Mouse (Mus musculus): ENCODE measurements around the gene Trappc2l. TPM values are rescaled to one million over a fixed set of nuclear protein-coding genes. Genes with fewer than 3 reads are reported as not detected.

Trappc2l gene
- polyA plus RNA-seq, 1 experiment from 2014 or later = 48.0 TPM

- no peak overlapping the region for H3K4me2 ChIP-seq (ENCODE audit: low read depth, low read length)
- ATAC-seq (ENCODE audit: low read depth) = no peak
- H3K36me3 ChIP-seq (ENCODE audit: control insufficient read depth, insufficient read depth, low read length) = no peaks in the 10 kb centered on the region
- H3K4me3 ChIP-seq (ENCODE audit: low read length) = no peak overlapping the region
- whole genome bisulfite sequencing = 73% methylated on average over 19 of the region's 19 CpGs
- H3K9me3 ChIP-seq (ENCODE audit: control insufficient read depth, low read length) = no peaks in the 10 kb centered on the region
- H3K4me1 ChIP-seq (replicated peaks; ENCODE audit: control insufficient read depth, insufficient read depth, low read length) = no peaks in the 10 kb centered on the region
- H3K27me3 ChIP-seq (ENCODE audit: control insufficient read depth, insufficient read depth, low read depth, low read length) = no peaks in the 10 kb centered on the region
- no peak overlapping the region for H3K9ac ChIP-seq (ENCODE audit: low read length)
- no peak overlapping the region for H3K27ac ChIP-seq (ENCODE audit: low read length)
These were observed 17.5 kb upstream of the Trappc2l start for GRCm38 (mm10) chr8:122593783-122594507.

- 41% methylated on average over 4 of the region's 4 CpGs for WGBS
- Histone ChIP-seq H3K36me3 (ENCODE audit: control insufficient read depth, insufficient read depth, low read length) (no peaks in the 10 kb centered on the region), H3K27me3 (ENCODE audit: control insufficient read depth, insufficient read depth, low read depth, low read length) (no peaks in the 10 kb centered on the region), H3K4me1 (replicated peaks; ENCODE audit: control insufficient read depth, insufficient read depth, low read length) (no peaks in the 10 kb centered on the region), H3K4me3 (ENCODE audit: low read length) (no peak overlapping the region), H3K4me2 (ENCODE audit: low read depth, low read length) (no peak overlapping the region), H3K9ac (ENCODE audit: low read length) (no peak overlapping the region), H3K9me3 (ENCODE audit: control insufficient read depth, low read length) (no peaks in the 10 kb centered on the region), H3K27ac (ENCODE audit: low read length) (no peak overlapping the region)
- ATAC-seq (ENCODE audit: low read depth) = no peak
These were observed 15.4 kb upstream of the Trappc2l start for GRCm38 (mm10) chr8:122596031-122596430.

- Histone ChIP-seq H3K27me3 (ENCODE audit: control insufficient read depth, insufficient read depth, low read depth, low read length) (no peaks in the 10 kb centered on the region), H3K4me1 (replicated peaks; ENCODE audit: control insufficient read depth, insufficient read depth, low read length) (no peaks in the 10 kb centered on the region), H3K4me3 (ENCODE audit: low read length) (no peak overlapping the region), H3K4me2 (ENCODE audit: low read depth, low read length) (no peak overlapping the region), H3K9ac (ENCODE audit: low read length) (no peak overlapping the region), H3K27ac (ENCODE audit: low read length) (no peak overlapping the region), H3K36me3 (ENCODE audit: control insufficient read depth, insufficient read depth, low read length) (no peaks in the 10 kb centered on the region), H3K9me3 (ENCODE audit: control insufficient read depth, low read length) (no peaks in the 10 kb centered on the region)
- WGBS = 89% methylated on average over 9 of the region's 9 CpGs
- no peak for ATAC-seq (ENCODE audit: low read depth)
These were observed 10.8 kb upstream of the Trappc2l start for GRCm38 (mm10) chr8:122600666-122601065.

- no peaks in the 10 kb centered on the region for H3K27me3 ChIP-seq (ENCODE audit: control insufficient read depth, insufficient read depth, low read depth, low read length)
- no peaks in the 10 kb centered on the region for H3K36me3 ChIP-seq (ENCODE audit: control insufficient read depth, insufficient read depth, low read length)
- H3K4me1 ChIP-seq (replicated peaks; ENCODE audit: control insufficient read depth, insufficient read depth, low read length) = no peaks in the 10 kb centered on the region
- H3K9me3 ChIP-seq (ENCODE audit: control insufficient read depth, low read length) = no peaks in the 10 kb centered on the region
- ATAC-seq (ENCODE audit: low read depth) = no peak
- H3K9ac ChIP-seq (ENCODE audit: low read length) = no peak overlapping the region
- no peak overlapping the region for H3K4me3 ChIP-seq (ENCODE audit: low read length)
- WGBS = 62% methylated on average over 1 of the region's 1 CpGs
- H3K4me2 ChIP-seq (ENCODE audit: low read depth, low read length) = no peak overlapping the region
- H3K27ac ChIP-seq (ENCODE audit: low read length) = no peak overlapping the region
These were observed 6.8 kb upstream of the Trappc2l start for GRCm38 (mm10) chr8:122604640-122605039.

DNA sequence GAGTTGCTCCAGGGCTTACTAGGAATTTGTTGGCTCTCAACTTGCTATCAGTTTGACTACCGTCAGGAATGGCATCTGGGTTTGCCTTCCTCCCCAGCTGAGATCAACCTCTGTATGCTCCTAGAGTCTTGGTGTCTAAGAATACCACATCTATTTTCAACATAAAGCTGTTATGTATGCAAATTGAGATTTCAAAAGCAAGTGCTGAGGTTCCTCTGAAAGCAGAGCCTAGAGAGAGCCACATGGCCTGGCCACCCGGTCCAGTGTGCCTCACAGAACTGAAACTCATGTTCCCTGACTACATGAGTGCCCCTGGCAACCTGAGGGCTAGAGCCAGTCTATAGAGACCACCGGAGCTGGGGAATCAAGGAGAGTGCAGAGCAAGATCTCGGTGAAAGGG lies 6.1 kb upstream of the Trappc2l start:
- H3K4me3 ChIP-seq (ENCODE audit: low read length) = no peak overlapping the region
- H3K9me3 ChIP-seq (ENCODE audit: control insufficient read depth, low read length) = no peaks in the 10 kb centered on the region
- no peak overlapping the region for H3K9ac ChIP-seq (ENCODE audit: low read length)
- no peak overlapping the region for H3K4me2 ChIP-seq (ENCODE audit: low read depth, low read length)
- H3K4me1 ChIP-seq (replicated peaks; ENCODE audit: control insufficient read depth, insufficient read depth, low read length) = no peaks in the 10 kb centered on the region
- no peak for ATAC-seq (ENCODE audit: low read depth)
- 65% methylated on average over 4 of the region's 4 CpGs for WGBS
- H3K36me3 ChIP-seq (ENCODE audit: control insufficient read depth, insufficient read depth, low read length) = no peaks in the 10 kb centered on the region
- no peaks in the 10 kb centered on the region for H3K27me3 ChIP-seq (ENCODE audit: control insufficient read depth, insufficient read depth, low read depth, low read length)
- H3K27ac ChIP-seq (ENCODE audit: low read length) = no peak overlapping the region

- no peak overlapping the region for H3K27ac ChIP-seq (ENCODE audit: low read length)
- no peak overlapping the region for H3K9ac ChIP-seq (ENCODE audit: low read length)
- H3K36me3 ChIP-seq (ENCODE audit: control insufficient read depth, insufficient read depth, low read length) = no peaks in the 10 kb centered on the region
- no peak overlapping the region for H3K4me2 ChIP-seq (ENCODE audit: low read depth, low read length)
- H3K9me3 ChIP-seq (ENCODE audit: control insufficient read depth, low read length) = no peaks in the 10 kb centered on the region
- H3K27me3 ChIP-seq (ENCODE audit: control insufficient read depth, insufficient read depth, low read depth, low read length) = no peaks in the 10 kb centered on the region
- peaks cover 3% of the 10 kb centered on the region; the same call in 1 of the 2 replicates for H3K4me1 ChIP-seq (replicated peaks; ENCODE audit: control insufficient read depth, insufficient read depth, low read length)
- no peak overlapping the region for H3K4me3 ChIP-seq (ENCODE audit: low read length)
- ATAC-seq (ENCODE audit: low read depth) = no peak
- WGBS = 75% methylated on average over 11 of the region's 12 CpGs
These were observed 4.6 kb upstream of the Trappc2l start for GRCm38 (mm10) chr8:122606810-122607209.

DNA sequence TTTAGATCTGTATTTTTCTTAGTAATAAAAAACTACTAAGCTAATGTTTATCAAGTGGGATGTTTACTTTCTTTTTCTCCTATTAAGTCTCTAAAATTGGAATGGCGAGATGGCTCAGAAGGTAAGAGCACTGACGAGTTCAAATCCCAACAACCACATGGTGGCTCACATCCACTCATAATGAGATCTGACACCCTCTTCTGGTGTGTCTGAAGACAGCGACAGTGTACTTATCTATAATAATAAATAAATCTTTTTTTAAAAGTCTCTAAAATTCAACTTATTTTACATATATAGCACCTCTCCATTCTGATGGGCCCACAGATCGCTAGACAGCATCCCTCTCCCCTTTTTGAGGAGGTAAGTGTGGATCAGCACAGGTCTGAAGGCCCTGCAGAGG lies 1.2 kb upstream of the Trappc2l start:
- peak overlapping the region; percentile 89 for H3K4me2 ChIP-seq (ENCODE audit: low read depth, low read length)
- H3K27ac ChIP-seq (ENCODE audit: low read length) = no peak overlapping the region
- no peak overlapping the region; the same call in 1 of the 2 replicates for H3K9ac ChIP-seq (ENCODE audit: low read length)
- WGBS = 52% methylated on average over 4 of the region's 4 CpGs
- peaks cover 5% of the 10 kb centered on the region; the same call in 1 of the 2 replicates for H3K36me3 ChIP-seq (ENCODE audit: control insufficient read depth, insufficient read depth, low read length)
- no peak overlapping the region; the same call in 1 of the 2 replicates for H3K4me3 ChIP-seq (ENCODE audit: low read length)
- no peaks in the 10 kb centered on the region for H3K27me3 ChIP-seq (ENCODE audit: control insufficient read depth, insufficient read depth, low read depth, low read length)
- no peaks in the 10 kb centered on the region for H3K9me3 ChIP-seq (ENCODE audit: control insufficient read depth, low read length)
- H3K4me1 ChIP-seq (replicated peaks; ENCODE audit: control insufficient read depth, insufficient read depth, low read length) = peaks cover 12% of the 10 kb centered on the region
- ATAC-seq (ENCODE audit: low read depth) = no peak

DNA sequence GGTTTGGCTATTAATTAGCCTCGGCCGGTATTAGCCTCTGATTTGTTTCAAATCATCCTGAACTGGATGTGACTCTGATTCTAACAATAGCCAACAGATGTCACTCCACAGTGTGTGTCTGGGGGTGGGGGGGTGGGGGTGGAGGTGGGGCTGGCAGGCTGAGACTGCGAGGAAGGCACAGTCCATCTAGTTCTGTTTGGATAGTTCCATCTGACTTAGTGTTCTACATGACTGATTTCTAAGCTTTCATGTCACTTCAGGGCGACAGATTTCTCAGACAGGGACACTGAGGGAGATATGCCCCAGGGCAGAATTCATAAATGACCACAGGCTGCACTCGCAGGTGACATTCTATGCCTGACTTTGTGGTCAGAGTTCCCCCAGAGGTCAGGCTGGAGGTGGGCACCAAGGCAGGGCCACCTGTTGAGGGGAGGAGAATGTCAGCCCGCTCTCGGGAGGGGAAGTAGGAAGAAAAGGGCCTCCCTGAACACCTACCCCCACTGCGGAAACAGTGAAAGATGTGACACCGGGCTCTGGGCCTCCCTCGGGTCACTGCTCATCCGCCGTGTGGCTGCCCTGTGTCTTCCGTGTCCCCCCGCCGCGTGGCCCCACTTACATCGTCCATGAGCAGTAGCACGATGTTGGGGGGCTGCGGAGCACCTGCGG lies 695 bp upstream of the Trappc2l start:
- H3K27me3 ChIP-seq (ENCODE audit: control insufficient read depth, insufficient read depth, low read depth, low read length) = no peaks in the 10 kb centered on the region
- peak overlapping the region; percentile 71 for H3K27ac ChIP-seq (ENCODE audit: low read length)
- no peaks in the 10 kb centered on the region for H3K9me3 ChIP-seq (ENCODE audit: control insufficient read depth, low read length)
- WGBS = 4% methylated on average over 20 of the region's 20 CpGs
- H3K9ac ChIP-seq (ENCODE audit: low read length) = peak overlapping the region; percentile 79
- H3K4me1 ChIP-seq (replicated peaks; ENCODE audit: control insufficient read depth, insufficient read depth, low read length) = peaks cover 12% of the 10 kb centered on the region
- ATAC-seq (ENCODE audit: low read depth) = peak; percentile 26
- H3K4me3 ChIP-seq (ENCODE audit: low read length) = peak overlapping the region; percentile 71
- H3K36me3 ChIP-seq (ENCODE audit: control insufficient read depth, insufficient read depth, low read length) = peaks cover 5% of the 10 kb centered on the region; the same call in 1 of the 2 replicates
- peak overlapping the region; percentile 89 for H3K4me2 ChIP-seq (ENCODE audit: low read depth, low read length)

GRCm38 (mm10) chr8:122616181-122616905 lies 4.9 kb downstream of the Trappc2l start:
- no peak overlapping the region for H3K9ac ChIP-seq (ENCODE audit: low read length)
- H3K36me3 ChIP-seq (ENCODE audit: control insufficient read depth, insufficient read depth, low read length) = peaks cover 5% of the 10 kb centered on the region; the same call in 1 of the 2 replicates
- 37% methylated on average over 9 of the region's 9 CpGs for WGBS
- H3K4me3 ChIP-seq (ENCODE audit: low read length) = no peak overlapping the region
- peak; percentile 14; the same call in 1 of the 2 replicates for ATAC-seq (ENCODE audit: low read depth)
- no peaks in the 10 kb centered on the region for H3K27me3 ChIP-seq (ENCODE audit: control insufficient read depth, insufficient read depth, low read depth, low read length)
- no peaks in the 10 kb centered on the region for H3K9me3 ChIP-seq (ENCODE audit: control insufficient read depth, low read length)
- H3K4me1 ChIP-seq (replicated peaks; ENCODE audit: control insufficient read depth, insufficient read depth, low read length) = peaks cover 19% of the 10 kb centered on the region
- H3K27ac ChIP-seq (ENCODE audit: low read length) = peak overlapping the region; percentile 40; the same call in 1 of the 2 replicates
- no peak overlapping the region for H3K4me2 ChIP-seq (ENCODE audit: low read depth, low read length)
